Mouse (Mus musculus) heart, adult 2 months (tissue): ENCODE results near the gene AI661453. TPM values are rescaled to one million over a fixed set of nuclear protein-coding genes. Genes with fewer than 3 reads are reported as not detected.

Experiments used
- DNase-seq, 2 experiments: peaks; one replicate each; pipeline ENCODE4 v3.0.0; 2021
- H3K27ac ChIP-seq: fragments of 200-600 bp; 2 replicates; pipeline ENCODE4 v1.8.1; 2022
- H3K27me3 ChIP-seq: fragments of 200-500 bp; 2 replicates; pipeline ENCODE4 v1.6.1; 2012; ENCODE audit warnings: mild to moderate bottlenecking, low read length, inconsistent platforms, mixed read lengths; ENCODE audit not compliant: control insufficient read depth, insufficient read depth
- H3K36me3 ChIP-seq: fragments of 200-500 bp; 2 replicates; pipeline ENCODE4 v1.6.1; 2012; ENCODE audit warnings: low read length, inconsistent platforms; ENCODE audit not compliant: control insufficient read depth, insufficient read depth
- H3K4me1 ChIP-seq: fragments of 200-500 bp; 2 replicates; pipeline ENCODE4 v1.6.1; 2011; ENCODE audit warnings: low read length; ENCODE audit not compliant: control insufficient read depth, insufficient read depth
- H3K4me3 ChIP-seq: fragments of 200-600 bp; 2 replicates; pipeline ENCODE4 v1.8.1; 2022
- H3K79me2 ChIP-seq: fragments of 200-500 bp; replicated peaks from 2 replicates; pipeline ENCODE4 v1.6.1; 2012; ENCODE audit warnings: mild to moderate bottlenecking, inconsistent platforms, low read length, moderate library complexity, mixed read lengths; ENCODE audit not compliant: control insufficient read depth, insufficient read depth
- H3K9ac ChIP-seq: fragments of 200-500 bp; 2 replicates; pipeline ENCODE4 v1.6.1; 2012; ENCODE audit warnings: low read depth, mild to moderate bottlenecking, control low read depth, inconsistent platforms, low read length, mixed read lengths
- CTCF ChIP-seq: fragments of 200-600 bp; IDR thresholded peaks from 2 replicates; pipeline ENCODE4 v1.8.1; 2022; ENCODE audit warnings: antibody characterized with exemption, mild to moderate bottlenecking, moderate library complexity
- EP300 ChIP-seq: fragments of 200-500 bp; IDR thresholded peaks from 2 replicates; pipeline ENCODE4 v1.6.1; 2011; ENCODE audit warnings: low read depth, low read length, control low read depth; ENCODE audit not compliant: insufficient read depth
- POLR2A ChIP-seq: fragments of 200-500 bp; IDR thresholded peaks from 2 replicates; pipeline ENCODE4 v1.6.1; 2011; ENCODE audit warnings: mild to moderate bottlenecking, low read depth, low read length, control low read depth; ENCODE audit not compliant: insufficient read depth
- whole genome bisulfite sequencing: fragments of 180-500 bp; shearing (Covaris S2); methylation state at CpG from one replicate; pipeline ENCODE4 v1.1.7; 2018; 5-methylcytosine and 5-hydroxymethylcytosine counted together
- intact Hi-C: fragments of 180-260 bp; cut with DNase I; formaldehyde crosslinking; loops from one replicate; pipeline ENCODE4 v1.15.1; 2025
- polyA plus RNA-seq: library from polyadenylated mRNA; depleted of rRNA; stranded (reverse); fragments of >200 nt; gene quantifications from 2 replicates; pipeline ENCODE4 v1.2.3, GENCODE M21; 2012
- total RNA-seq, 2 experiments: library from RNA; stranded (reverse); gene quantifications; 2 replicates each; pipeline ENCODE4 v1.2.3; 2021

The AI661453 gene
- total and polyA plus RNA-seq, 3 experiments = 1.00 to 1.4 (median 1.2) TPM

DNA sequence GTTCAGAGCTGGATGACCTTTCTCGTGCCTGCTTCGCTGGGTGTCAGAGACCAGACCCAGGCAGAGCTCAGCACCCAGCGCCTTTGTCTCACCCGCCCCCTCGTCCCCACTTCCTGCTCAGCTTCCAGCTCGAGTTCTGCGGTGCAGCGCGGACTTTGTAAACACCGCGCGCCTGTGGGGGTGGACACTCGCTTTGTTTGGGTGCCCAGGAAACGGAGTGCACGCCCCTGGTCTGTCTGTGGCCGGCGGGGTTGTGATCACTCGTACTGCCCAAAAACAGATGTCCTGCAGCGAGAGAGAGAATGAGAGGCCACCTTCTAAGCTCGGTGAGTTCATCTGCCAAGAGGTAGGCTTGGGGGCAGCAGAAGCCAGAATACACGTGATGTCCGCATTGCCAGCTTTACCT lies 68.5 kb downstream of the AI661453 start, which contains the start of gene Ccnd3:
Gene Ccnd3 (plus strand): TSS at position 111 of the 406 bp plus-strand sequence.
- WGBS = 1% methylated on average over 22 of the region's 22 CpGs
- peak; percentile 87 to 91 for DNase-seq

DNA sequence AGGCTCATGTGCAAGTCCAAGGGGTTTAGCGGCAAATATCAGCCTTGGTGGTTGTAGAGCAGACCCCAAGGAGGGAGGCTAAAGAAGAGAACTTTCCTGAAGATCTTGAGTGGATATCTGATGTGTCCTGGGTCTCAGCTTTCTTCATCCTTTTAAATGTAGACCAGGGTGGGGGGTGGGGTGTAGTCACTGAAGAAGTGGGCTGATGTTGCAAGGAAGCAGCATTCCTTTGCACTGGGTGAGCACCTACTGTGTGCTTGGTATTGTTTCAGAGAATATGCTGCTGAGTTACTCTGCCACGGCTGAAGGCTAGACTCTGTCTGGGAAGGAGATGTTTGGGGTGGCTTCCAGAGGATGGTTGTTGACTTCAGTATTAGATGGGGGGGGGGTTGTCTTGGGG lies 69.2 kb downstream of the AI661453 start:
- WGBS = 68% methylated on average over 2 of the region's 2 CpGs
- no peak for DNase-seq
- peak overlapping the region; percentile 56 for H3K9ac ChIP-seq
- H3K4me1 ChIP-seq = peaks cover 24% of the 10 kb centered on the region
- H3K4me3 ChIP-seq = peak overlapping the region; percentile 52
- H3K36me3 ChIP-seq = peaks cover 2% of the 10 kb centered on the region; the same call in 1 of the 2 replicates
- intact Hi-C loops = no loop called here
- no peaks in the 10 kb centered on the region for H3K27me3 ChIP-seq
- peak overlapping the region; percentile 91 for H3K27ac ChIP-seq
- TF ChIP-seq EP300 (no peak), POLR2A (0 out of 2 replicates have a peak, but pooled peaks have one; percentile 16)
- H3K79me2 ChIP-seq = no peaks in the 10 kb centered on the region

More for the DNA sequence above, 68.5 kb downstream of the AI661453 start, which contains the start of gene Ccnd3:
- TF ChIP-seq EP300 (peak; percentile 79), POLR2A (peak; percentile 80), CTCF (no peak)
- Histone ChIP-seq H3K27ac (peak within 1 kb of the TSS; percentile 91), H3K9ac (peak within 1 kb of the TSS; percentile 56), H3K36me3 (peaks cover 2% of the 10 kb centered on the region; the same call in 1 of the 2 replicates), H3K4me1 (peaks cover 24% of the 10 kb centered on the region), H3K79me2 (no peaks in the 10 kb centered on the region), H3K27me3 (no peaks in the 10 kb centered on the region), H3K4me3 (peak within 1 kb of the TSS; percentile 52)
- intact Hi-C loops = no loop called here

DNA sequence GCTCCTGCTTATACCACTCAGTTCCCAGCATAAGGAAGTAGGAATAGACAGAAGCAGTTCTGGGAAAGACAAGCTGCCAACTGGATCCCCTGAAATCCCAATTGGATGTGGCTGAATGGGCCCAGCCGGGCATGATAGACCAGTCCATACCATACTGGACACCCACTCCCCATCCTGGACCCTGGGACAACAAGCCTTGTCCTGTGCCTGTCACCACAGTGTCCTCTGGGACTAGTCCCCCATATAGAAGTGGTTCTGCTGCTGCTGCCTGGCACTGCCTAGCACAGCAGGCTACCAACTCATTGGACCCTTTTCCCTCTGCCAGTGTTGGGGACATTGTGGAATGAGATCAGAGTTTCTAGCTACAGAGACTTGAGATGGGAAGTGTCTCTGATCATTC lies 69.6 kb downstream of the AI661453 start:
- no peak for TF ChIP-seq CTCF
- 0 out of 2 replicates have a peak, but pooled peaks have one; percentile 2 for TF ChIP-seq POLR2A
- TF ChIP-seq EP300 = no peak
- peaks cover 2% of the 10 kb centered on the region; the same call in 1 of the 2 replicates for H3K36me3 ChIP-seq
- H3K79me2 ChIP-seq = no peaks in the 10 kb centered on the region
- DNase-seq = peak in 1 of 2 experiments; percentile 47
- WGBS = 78% methylated on average over 1 of the region's 1 CpGs
- H3K27ac ChIP-seq = peak overlapping the region; percentile 91
- peaks cover 25% of the 10 kb centered on the region for H3K4me1 ChIP-seq
- no peaks in the 10 kb centered on the region for H3K27me3 ChIP-seq
- intact Hi-C loops = no loop called here
- peak overlapping the region; percentile 52 for H3K4me3 ChIP-seq
- H3K9ac ChIP-seq = peak overlapping the region; percentile 25; the same call in 1 of the 2 replicates

DNA sequence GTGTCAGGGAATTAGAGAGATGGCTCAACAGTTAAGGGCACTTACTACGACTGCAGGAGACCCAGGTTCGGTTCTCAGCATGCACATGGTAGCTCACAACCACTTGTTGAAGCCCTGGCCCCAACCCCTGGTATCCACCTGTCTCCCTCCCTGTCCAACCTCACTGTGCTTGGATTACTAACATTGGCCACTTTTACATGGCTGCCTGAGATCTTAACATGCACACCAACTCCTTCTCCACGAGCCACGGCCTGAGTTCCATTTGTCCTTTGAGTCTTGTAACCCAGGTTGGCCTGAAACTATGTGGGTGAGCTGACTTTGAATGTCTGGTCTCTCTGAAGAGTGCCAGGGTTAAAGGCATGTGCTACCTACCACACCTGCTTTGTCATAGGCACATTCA lies 70.3 kb downstream of the AI661453 start:
- Histone ChIP-seq H3K4me3 (no peak overlapping the region), H3K4me1 (peaks cover 23% of the 10 kb centered on the region), H3K27ac (peak overlapping the region; percentile 91), H3K36me3 (peaks cover 2% of the 10 kb centered on the region; the same call in 1 of the 2 replicates), H3K9ac (no peak overlapping the region), H3K27me3 (no peaks in the 10 kb centered on the region), H3K79me2 (no peaks in the 10 kb centered on the region)
- DNase-seq = no peak
- 87% methylated on average over 4 of the region's 4 CpGs for WGBS
- TF ChIP-seq POLR2A (no peak), EP300 (no peak), CTCF (no peak)
- intact Hi-C loops = no loop called here

DNA sequence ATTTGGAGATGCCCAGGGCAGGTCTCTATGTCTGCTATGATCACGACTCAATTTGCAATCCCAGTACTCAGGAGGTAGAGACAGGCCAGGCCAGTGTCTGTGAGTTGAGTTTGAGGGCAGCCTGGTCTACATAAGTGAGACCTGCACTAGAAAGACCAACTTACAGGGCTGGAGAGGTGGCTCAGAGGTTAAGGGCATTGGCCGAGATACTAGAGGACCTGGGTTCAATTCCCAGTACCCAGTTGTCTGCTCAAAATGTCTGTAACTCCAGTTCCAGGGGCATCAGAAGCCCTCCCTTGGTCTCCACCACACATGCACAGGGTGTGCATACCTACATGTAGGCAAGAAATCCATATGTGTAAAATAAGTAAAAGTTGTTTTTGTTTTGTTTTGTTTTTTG lies 71.1 kb downstream of the AI661453 start:
- peaks cover 2% of the 10 kb centered on the region; the same call in 1 of the 2 replicates for H3K36me3 ChIP-seq

DNA sequence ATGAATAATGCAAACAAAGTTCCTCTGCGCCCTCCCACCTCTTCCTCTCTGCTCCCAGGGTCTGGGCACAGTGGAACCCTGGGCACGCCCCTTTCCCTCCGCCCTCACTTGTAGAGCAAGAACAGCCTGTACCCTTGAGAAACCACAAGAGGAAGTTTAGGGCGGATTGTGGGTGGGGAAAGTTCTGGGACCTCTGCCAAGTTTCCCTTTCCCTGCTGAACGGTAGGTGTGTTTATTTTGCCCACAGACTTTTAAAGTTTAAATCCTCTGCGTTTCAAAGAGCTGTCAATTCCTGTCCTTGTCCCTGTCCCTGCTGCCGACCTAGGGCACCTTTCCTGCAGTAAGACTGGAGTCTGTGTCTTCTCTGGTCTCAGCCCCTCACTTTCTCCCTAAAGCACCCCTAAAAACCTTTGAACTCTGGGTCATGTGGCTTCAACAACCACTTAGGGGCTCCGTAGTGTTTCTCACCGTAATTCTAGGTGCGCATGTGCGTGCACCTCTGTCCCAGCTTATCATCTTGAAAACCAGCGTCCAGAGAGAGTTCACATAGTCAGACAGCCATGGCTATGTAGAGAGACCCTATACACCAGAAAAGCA lies 71.7 kb downstream of the AI661453 start:
- H3K79me2 ChIP-seq = no peaks in the 10 kb centered on the region
- TF ChIP-seq CTCF (peak; percentile 26; the same call in 1 of the 2 replicates), POLR2A (peak; percentile 87), EP300 (peak; percentile 99)
- 3% methylated on average over 12 of the region's 12 CpGs for WGBS
- H3K4me1 ChIP-seq = peaks cover 28% of the 10 kb centered on the region
- H3K36me3 ChIP-seq = peaks cover 2% of the 10 kb centered on the region; the same call in 1 of the 2 replicates
- no peaks in the 10 kb centered on the region for H3K27me3 ChIP-seq
- H3K27ac ChIP-seq = peak overlapping the region; percentile 98
- intact Hi-C loops = no loop called here
- H3K4me3 ChIP-seq = peak overlapping the region; percentile 54
- peak overlapping the region; percentile 83 for H3K9ac ChIP-seq
- DNase-seq = peak; percentile 94 to 97

More for the DNA sequence above, 71.1 kb downstream of the AI661453 start:
- DNase-seq = no peak
- Histone ChIP-seq H3K27ac (peak overlapping the region; percentile 98), H3K4me1 (peaks cover 25% of the 10 kb centered on the region), H3K27me3 (no peaks in the 10 kb centered on the region), H3K4me3 (peak overlapping the region; percentile 6), H3K9ac (0 out of 2 replicates have a peak overlapping the region, but pooled peaks have one; percentile 12), H3K79me2 (no peaks in the 10 kb centered on the region)
- TF ChIP-seq POLR2A (no peak), CTCF (no peak), EP300 (no peak)
- WGBS = 73% methylated on average over 2 of the region's 2 CpGs
- intact Hi-C loops = no loop called here
